Mouse (Mus musculus) left cerebral cortex, adult 6 months (tissue): ENCODE data around the gene Olfr804. TPM values are rescaled to one million over a fixed set of nuclear protein-coding genes. Genes with fewer than 3 reads are reported as not detected.

ENCODE experiments used
- long read RNA-seq, 2 experiments: library from polyadenylated mRNA; unstranded; transcript quantifications; one replicate each; pipeline ENCODE4 v2.0.0; 2019 to 2020
- polyA plus RNA-seq: library from polyadenylated mRNA; unstranded; fragments of <200 nt; fragmentation: Nextera tagmentation; gene quantifications from 2 replicates; pipeline ENCODE4 v1.2.3, GENCODE M21; 2021

Gene Olfr804
- polyA plus RNA-seq, result not detected in 2 replicates
- long read RNA-seq, experiment 1, result 0 reads
- long read RNA-seq, experiment 2, result 0 reads

GRCm38 (mm10) chr10:129702910-129703309, at the start of gene Olfr804:
TSS of gene Olfr804 (plus strand) at chr10:129703210.

GRCm38 (mm10) chr10:129657394-129657793, 45.6 kb upstream of the Olfr804 start, which contains the start of gene Olfr800:
TSS of gene Olfr800 (plus strand) at chr10:129657694.

GRCm38 (mm10) chr10:129673765-129674164, 29.2 kb upstream of the Olfr804 start, which contains the start of gene Olfr801:
TSS of gene Olfr801 (minus strand) at chr10:129673865.

GRCm38 (mm10) chr10:129688069-129688468, 14.9 kb upstream of the Olfr804 start, which contains the start of gene Olfr802:
TSS of gene Olfr802 (minus strand) at chr10:129688169.

GRCm38 (mm10) chr10:129694186-129694585, 8.8 kb upstream of the Olfr804 start, which contains the start of gene Olfr803:
TSS of gene Olfr803 (minus strand) at chr10:129694286.

GRCm38 (mm10) chr10:129729275-129729674, 26.3 kb downstream of the Olfr804 start, which contains the start of gene Olfr805:
TSS of gene Olfr805 (minus strand) at chr10:129729375.

GRCm38 (mm10) chr10:129741821-129742220, 38.8 kb downstream of the Olfr804 start, which contains the start of gene Olfr806:
TSS of gene Olfr806 (minus strand) at chr10:129741921.

GRCm38 (mm10) chr10:129757693-129758092, 54.7 kb downstream of the Olfr804 start, which contains the start of gene Olfr807:
TSS of gene Olfr807 (minus strand) at chr10:129757793.

Other genes starting within 250 kb of the Olfr804 start
- gene Olfr787, start 241.3 kb upstream of the Olfr804 start, polyA plus RNA-seq, result not detected in 2 replicates
- not detected in 2 replicates for gene Olfr788, start 232.2 kb upstream of the Olfr804 start, polyA plus RNA-seq
- gene Olfr789, start 218.5 kb upstream of the Olfr804 start, polyA plus RNA-seq, result not detected in 2 replicates
- not detected in 2 replicates for gene Olfr790, start 204.7 kb upstream of the Olfr804 start, polyA plus RNA-seq
- not detected in 2 replicates for gene Olfr791, start 181.4 kb upstream of the Olfr804 start, polyA plus RNA-seq
- gene Olfr792, start 164.0 kb upstream of the Olfr804 start, polyA plus RNA-seq, result not detected in 2 replicates
- not detected in 2 replicates for gene Olfr794, start 135.6 kb upstream of the Olfr804 start, polyA plus RNA-seq
- gene Olfr796, start 90.6 kb upstream of the Olfr804 start, polyA plus RNA-seq, result not detected in 2 replicates
- gene Olfr798, start 75.3 kb upstream of the Olfr804 start, polyA plus RNA-seq, result not detected in 2 replicates
- gene Olfr799, start 65.7 kb upstream of the Olfr804 start, polyA plus RNA-seq, result not detected in 2 replicates
- not detected in 2 replicates for gene Olfr800, start 45.5 kb upstream of the Olfr804 start, polyA plus RNA-seq
- not detected in 2 replicates for gene Olfr801, start 29.3 kb upstream of the Olfr804 start, polyA plus RNA-seq
- gene Olfr802, start 15.0 kb upstream of the Olfr804 start, polyA plus RNA-seq, result 0.03 and 0.07 TPM in 2 replicates
- not detected in 2 replicates for gene Olfr803, start 8.9 kb upstream of the Olfr804 start, polyA plus RNA-seq
- gene Olfr805, start 26.2 kb downstream of the Olfr804 start, polyA plus RNA-seq, result not detected in 2 replicates
- not detected in 2 replicates for gene Olfr806, start 38.7 kb downstream of the Olfr804 start, polyA plus RNA-seq
- not detected in 2 replicates for gene Olfr807, start 54.6 kb downstream of the Olfr804 start, polyA plus RNA-seq
- not detected in 2 replicates for gene Olfr808, start 62.3 kb downstream of the Olfr804 start, polyA plus RNA-seq
- gene Olfr809, start 71.4 kb downstream of the Olfr804 start, polyA plus RNA-seq, result not detected in 2 replicates
- gene Olfr810, start 91.7 kb downstream of the Olfr804 start, polyA plus RNA-seq, result not detected in 2 replicates
- not detected in 2 replicates for gene Olfr811, start 101.2 kb downstream of the Olfr804 start, polyA plus RNA-seq
- gene Olfr812, start 142.9 kb downstream of the Olfr804 start, polyA plus RNA-seq, result not detected in 2 replicates
- gene Olfr813, start 152.2 kb downstream of the Olfr804 start, polyA plus RNA-seq, result not detected in 2 replicates
- gene Olfr814, start 176.6 kb downstream of the Olfr804 start, polyA plus RNA-seq, result not detected in 2 replicates
- gene Olfr815, start 202.7 kb downstream of the Olfr804 start, polyA plus RNA-seq, result not detected in 2 replicates
- not detected in 2 replicates for gene Olfr816, start 212.4 kb downstream of the Olfr804 start, polyA plus RNA-seq
- not detected in 2 replicates for gene Olfr818, start 245.9 kb downstream of the Olfr804 start, polyA plus RNA-seq